Mouse (Mus musculus): ENCODE data around the gene Pde3b.
"Not testable (repeated sequence)": the region's sequence is repeated elsewhere in the genome, so short reads cannot be mapped to it uniquely, and the experiment has no call there.

Gene Pde3b

GRCm38 (mm10) chr7:114414421-114415335 lies at the start of gene Pde3b:
Gene Pde3b (plus strand): TSS chr7:114415281.
- DNase-seq = peak; percentile 83

- DNase-seq = no peak
These were observed 13.0 kb upstream of the Pde3b start for GRCm38 (mm10) chr7:114402130-114402529.

- DNase-seq = peak; percentile 58
These were observed 397 bp downstream of the Pde3b start for GRCm38 (mm10) chr7:114415336-114416020.

- DNase-seq = peak; percentile 49
These were observed 1.2 kb downstream of the Pde3b start for GRCm38 (mm10) chr7:114416021-114416845.

GRCm38 (mm10) chr7:114419331-114419730 lies 4.2 kb downstream of the Pde3b start:
- not testable (repeated sequence) for DNase-seq

- no peak for DNase-seq
These were observed 5.8 kb downstream of the Pde3b start for GRCm38 (mm10) chr7:114420918-114421317.

GRCm38 (mm10) chr7:114422224-114422623 lies 7.1 kb downstream of the Pde3b start:
- no peak for DNase-seq

- no peak for DNase-seq
These were observed 14.7 kb downstream of the Pde3b start for GRCm38 (mm10) chr7:114429768-114430167.

- DNase-seq = no peak
These were observed 16.9 kb downstream of the Pde3b start for GRCm38 (mm10) chr7:114431966-114432365.

GRCm38 (mm10) chr7:114439726-114440125 lies 24.6 kb downstream of the Pde3b start:
- DNase-seq = no peak

GRCm38 (mm10) chr7:114440494-114440893 lies 25.4 kb downstream of the Pde3b start:
- DNase-seq = no peak

- no peak for DNase-seq
These were observed 37.8 kb downstream of the Pde3b start for GRCm38 (mm10) chr7:114452876-114453275.

GRCm38 (mm10) chr7:114453300-114453990 lies 38.4 kb downstream of the Pde3b start:
- DNase-seq = no peak

- no peak for DNase-seq
These were observed 39.8 kb downstream of the Pde3b start for GRCm38 (mm10) chr7:114454858-114455257.

GRCm38 (mm10) chr7:114456904-114457303 lies 41.8 kb downstream of the Pde3b start:
- no peak for DNase-seq

GRCm38 (mm10) chr7:114459909-114460308 lies 44.8 kb downstream of the Pde3b start:
- DNase-seq = no peak

- no peak for DNase-seq
These were observed 46.6 kb downstream of the Pde3b start for GRCm38 (mm10) chr7:114461727-114462126.

GRCm38 (mm10) chr7:114466358-114466757 lies 51.3 kb downstream of the Pde3b start:
- DNase-seq = no peak

GRCm38 (mm10) chr7:114472471-114472870 lies 57.4 kb downstream of the Pde3b start:
- DNase-seq = no peak

GRCm38 (mm10) chr7:114474889-114475288 lies 59.8 kb downstream of the Pde3b start:
- no peak for DNase-seq

- DNase-seq = no peak
These were observed 62.8 kb downstream of the Pde3b start for GRCm38 (mm10) chr7:114477884-114478283.

- no peak for DNase-seq
These were observed 63.8 kb downstream of the Pde3b start for GRCm38 (mm10) chr7:114478901-114479300.

Measured in kidney, postnatal 10 days (tissue).